Mouse (Mus musculus) B cell, adult 2 months (primary cell): ENCODE data around the gene Olfr1386.
"Not testable (repeated sequence)": the region's sequence is repeated elsewhere in the genome, so short reads cannot be mapped to it uniquely, and the experiment has no call there.

Experiments
- DNase-seq, 2 experiments: peaks; one replicate each; pipeline ENCODE4 v3.0.0; 2022

Gene Olfr1386

GRCm38 (mm10) chr11:49464746-49465145, at the start of gene Olfr1386:
Gene Olfr1386, plus strand, starts transcription at chr11:49465046.
- DNase-seq: not testable (repeated sequence)

GRCm38 (mm10) chr11:49422767-49423166, 42.1 kb upstream of the Olfr1386 start, which contains the start of gene Olfr1389:
Gene Olfr1389, plus strand, starts transcription at chr11:49423067.
- no peak for DNase-seq

DNA sequence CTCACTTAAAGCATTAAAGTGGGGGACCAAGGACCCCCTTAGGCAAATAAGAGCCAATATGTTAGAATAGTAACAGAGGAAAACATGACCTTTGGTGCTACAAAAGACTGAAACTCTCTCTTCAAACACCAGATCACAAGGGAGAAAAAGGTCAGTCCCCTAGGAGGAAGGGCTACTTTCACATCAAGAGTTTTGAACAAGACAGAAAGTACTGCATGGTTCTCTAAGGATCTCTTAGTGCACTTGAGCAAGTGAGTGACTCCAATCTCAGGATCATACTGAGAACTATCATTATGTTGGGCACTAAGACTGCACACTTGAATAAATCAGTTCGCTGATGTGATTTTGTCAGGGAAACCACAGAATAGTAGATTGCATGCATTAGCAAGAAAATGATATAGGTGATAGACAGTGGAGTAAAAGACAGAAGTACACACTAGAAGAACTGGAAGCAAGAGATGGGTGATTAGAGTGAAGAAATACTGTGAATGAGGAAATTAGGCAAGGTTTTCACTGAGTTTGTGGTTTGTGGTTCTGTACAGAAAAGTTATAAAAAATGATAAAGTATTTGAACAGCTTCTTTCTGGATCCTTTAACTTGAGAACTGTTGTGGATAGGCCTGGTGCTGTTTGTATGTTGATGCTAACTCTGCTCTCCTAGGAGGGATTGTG, 39.5 kb upstream of the Olfr1386 start:
- DNase-seq: no peak

- DNase-seq: no peak
Measured at GRCm38 (mm10) chr11:49429641-49430040, 35.2 kb upstream of the Olfr1386 start.

DNA sequence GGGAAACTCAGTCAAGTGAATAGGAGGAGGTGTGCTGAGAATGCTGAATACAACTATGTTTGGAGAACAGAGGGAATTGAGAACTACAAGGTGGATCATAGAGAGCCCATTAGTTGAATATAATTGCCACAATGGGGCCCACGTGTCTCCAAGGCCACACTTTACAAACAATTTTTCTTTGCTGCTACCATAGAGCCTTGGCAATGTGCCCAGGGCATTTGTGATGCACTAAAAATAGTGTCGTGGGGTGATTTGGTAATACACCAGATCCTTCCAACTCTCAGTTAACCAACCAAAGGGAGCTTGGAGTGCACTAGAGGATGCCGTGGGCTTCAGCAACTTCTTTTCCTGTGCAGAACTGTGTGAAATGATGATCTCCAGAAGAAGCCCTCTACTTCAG, 28.4 kb upstream of the Olfr1386 start, which contains the start of gene Olfr1388:
TSS of gene Olfr1388 (plus strand) at position 214 of the 400 bp plus-strand sequence.
- DNase-seq: no peak

GRCm38 (mm10) chr11:49455043-49455442, 9.8 kb upstream of the Olfr1386 start, which contains the start of gene Olfr1387:
Gene Olfr1387, plus strand, starts transcription at chr11:49455343.
- no peak for DNase-seq

GRCm38 (mm10) chr11:49485973-49486372, 21.1 kb downstream of the Olfr1386 start:
- DNase-seq: no peak

GRCm38 (mm10) chr11:49488770-49489169, 23.9 kb downstream of the Olfr1386 start, which contains the start of gene Olfr1385:
Gene Olfr1385, plus strand, starts transcription at chr11:49489070.
- DNase-seq: not testable (repeated sequence)

DNA sequence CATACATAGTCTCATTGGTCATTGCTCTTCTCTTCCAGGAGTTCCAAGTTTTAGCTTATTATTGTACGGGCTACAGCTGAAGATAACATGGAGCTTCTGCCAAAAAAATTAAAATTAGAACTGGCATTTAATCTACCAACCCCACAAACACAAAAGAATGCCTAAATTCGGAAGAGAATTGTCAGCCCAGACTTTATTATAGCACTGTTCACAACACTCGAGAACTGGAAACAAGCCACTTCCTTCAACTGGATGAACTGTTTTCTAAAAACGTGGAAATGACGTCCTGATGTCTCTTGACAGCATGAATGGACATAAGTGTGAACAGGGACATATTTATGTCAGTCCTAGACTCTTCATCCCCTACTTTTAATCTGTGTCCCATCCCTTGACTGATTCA, 53.2 kb downstream of the Olfr1386 start:
- no peak for DNase-seq

GRCm38 (mm10) chr11:49519348-49519747, 54.5 kb downstream of the Olfr1386 start, which contains the start of gene Olfr1383:
Gene Olfr1383, plus strand, starts transcription at chr11:49519648.
- DNase-seq: no peak
